Mouse (Mus musculus) T-cell, adult 66 days (primary cell): ENCODE data around the gene Robo2. TPM values are rescaled to one million over a fixed set of nuclear protein-coding genes. Genes with fewer than 3 reads are reported as not detected.

ENCODE experiments used
- total RNA-seq, 2 experiments: library from RNA; stranded (reverse); gene quantifications; 3 replicates in 1 of 2; 4 replicates in 1 of 2; pipeline ENCODE4 v1.2.4; 2023

Robo2 gene
- total RNA-seq = not detected

DNA sequence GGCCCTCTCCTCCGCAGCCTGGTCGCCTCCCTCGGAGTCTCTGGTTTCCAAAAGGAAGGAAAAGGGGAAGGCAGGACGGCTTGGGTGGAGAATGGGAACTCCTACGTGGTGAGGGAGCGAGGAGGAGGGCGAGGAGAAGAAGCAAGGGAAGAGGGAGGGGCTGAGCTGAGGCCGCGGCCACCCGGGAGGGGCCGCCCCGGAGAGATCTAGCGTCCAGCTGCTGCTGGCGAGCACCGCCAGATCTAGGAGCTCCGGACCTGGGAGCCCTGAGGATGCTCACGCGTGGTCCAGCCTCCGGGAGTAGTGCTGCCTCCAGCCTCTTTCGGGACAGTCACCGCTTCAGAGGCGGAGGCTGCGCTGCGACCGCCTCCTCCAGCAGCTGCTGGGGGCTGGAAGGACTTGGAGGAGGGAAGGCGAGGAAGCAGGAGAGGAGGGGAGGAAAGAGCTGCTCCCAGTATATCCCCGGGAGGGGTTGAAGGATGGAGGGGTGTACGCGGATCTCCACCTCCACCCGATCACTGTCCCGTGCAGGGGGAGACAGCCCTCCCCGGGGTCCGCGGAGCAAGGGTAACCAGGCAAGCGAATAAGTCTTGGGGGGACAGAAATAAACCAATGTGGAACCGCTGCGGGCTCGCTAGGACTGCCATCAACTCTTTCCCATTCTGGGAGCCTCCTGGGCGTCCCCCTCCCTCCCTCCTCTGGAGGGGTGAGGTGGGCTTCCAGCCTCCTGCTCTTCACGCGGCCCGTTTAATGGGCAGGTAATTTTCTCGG is at the start of gene Robo2:
Gene Robo2, minus strand, starts transcription at position 345 of the 771 bp plus-strand sequence.

